Mouse (Mus musculus): ENCODE results near the gene Foxo6.

The Foxo6 gene

DNA sequence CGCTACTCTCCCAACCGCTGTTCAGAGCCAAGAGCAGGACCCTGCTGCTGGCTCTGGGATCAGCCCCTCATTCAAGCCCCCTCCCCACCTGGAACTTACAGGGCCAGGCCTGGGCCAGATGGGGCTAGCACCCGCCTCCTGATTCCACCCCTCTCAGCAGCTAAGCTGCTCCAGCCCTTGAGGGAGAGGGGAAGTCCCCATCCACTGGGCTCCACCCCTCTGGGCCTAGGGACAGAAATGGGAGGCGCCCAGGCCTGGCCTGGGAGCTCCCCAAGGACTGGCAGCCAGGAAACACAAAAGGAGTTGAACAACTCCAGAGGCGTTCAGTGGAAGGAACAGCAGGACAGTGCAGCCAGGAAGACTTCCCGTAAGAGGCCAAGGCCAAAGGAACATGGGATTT is 4.0 kb downstream of the Foxo6 start:
- DNase-seq, result peak; percentile 70 to 71

DNA sequence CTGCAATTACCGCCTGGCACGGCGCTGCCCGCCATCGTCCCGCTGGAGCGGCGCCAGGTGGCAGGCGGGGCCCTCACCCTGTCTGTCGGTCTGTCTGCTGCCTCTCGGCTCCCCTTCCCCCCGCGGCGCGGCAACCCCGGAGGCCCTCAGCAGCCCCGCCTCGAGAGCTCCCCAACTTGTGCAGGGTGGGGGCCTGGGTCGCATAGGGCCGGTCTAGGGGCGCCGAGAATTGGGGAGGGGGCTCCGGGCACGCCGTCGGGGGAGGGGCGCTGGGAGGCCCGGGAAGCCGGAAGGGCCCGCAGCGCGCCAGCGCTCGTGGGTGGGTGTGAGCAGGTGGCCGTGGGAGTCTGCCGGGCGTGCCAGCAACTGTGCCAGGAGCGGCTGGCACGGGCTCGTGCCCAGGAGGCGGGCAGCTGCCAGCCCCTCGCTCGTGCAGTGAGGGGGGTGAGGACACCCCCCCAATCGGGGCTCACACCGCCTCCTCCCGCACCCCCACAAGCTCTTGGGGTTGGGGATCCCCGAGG is 4.5 kb downstream of the Foxo6 start:
- DNase-seq, result no peak

DNA sequence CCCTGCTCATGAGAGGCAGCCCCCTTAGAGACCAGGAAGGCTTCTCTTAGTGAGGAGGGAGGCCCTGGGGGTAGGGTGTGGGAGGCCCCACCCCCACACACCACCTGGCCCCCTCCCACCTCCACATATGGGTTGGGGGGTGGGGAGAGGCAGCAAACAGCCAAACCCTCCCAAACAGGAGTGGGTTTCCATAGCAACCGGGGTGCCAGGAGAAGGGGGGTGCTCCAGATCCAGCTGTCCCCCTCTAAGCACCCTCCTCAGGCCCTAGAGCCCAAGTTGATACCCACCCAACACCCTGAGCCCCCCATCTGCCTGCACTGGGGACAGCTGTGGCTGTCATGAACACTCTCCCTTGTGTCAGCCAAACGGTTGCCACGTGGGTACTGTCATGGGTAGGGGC is 6.1 kb downstream of the Foxo6 start:
- no peak for DNase-seq

DNA sequence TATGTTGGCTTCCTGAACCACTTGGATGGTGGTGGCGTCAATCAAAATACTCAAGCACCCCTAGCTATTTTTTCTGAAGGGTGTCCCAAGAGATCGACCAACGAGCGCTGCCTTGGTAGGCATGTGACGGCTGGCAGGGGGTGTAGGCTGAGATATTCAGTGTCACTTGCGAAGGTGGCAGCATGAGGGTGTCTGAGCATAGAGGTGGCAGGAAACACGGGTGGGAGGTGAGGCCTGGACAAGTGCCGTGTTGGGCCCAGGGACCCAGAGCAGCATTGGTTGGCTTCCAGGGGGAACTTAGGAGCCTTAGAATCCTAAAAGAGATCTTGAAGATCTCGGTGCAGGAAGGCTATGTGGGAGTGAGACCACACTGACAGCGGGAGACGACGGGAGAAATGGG is 6.7 kb downstream of the Foxo6 start:
- DNase-seq, result no peak

DNA sequence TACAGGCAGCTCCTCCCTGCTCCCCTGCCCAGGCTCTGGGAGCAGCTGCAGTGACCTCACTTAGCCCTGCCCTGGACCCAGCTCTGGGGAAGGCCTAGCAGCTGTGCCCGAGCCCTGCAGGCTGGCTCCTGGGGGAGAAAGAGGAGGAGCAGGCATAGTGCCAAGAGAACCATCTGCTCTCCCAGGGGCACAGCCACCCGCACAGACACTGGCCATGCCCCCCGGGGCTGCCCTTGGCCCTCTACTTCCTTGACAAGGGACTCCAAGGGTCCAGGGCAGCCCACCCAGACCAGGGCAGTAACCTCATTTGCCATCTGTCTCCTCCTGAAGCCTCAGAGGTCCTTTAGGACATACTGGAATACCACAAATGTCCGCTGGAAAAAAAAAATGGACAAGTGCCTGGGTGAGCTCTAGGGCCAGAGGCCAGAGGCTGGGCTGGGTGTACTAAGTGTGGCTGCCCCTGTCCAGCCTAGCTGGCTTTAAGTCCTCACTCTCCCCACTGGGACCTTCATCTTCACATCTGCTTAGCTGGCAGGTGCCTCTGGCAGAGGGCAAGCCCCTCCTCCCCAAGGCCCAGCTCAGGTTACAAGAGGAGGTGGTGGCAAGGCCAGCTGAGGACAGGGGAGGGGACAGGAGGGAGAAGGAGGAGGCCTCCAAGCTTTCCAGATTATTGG is 9.8 kb downstream of the Foxo6 start:
- DNase-seq, result peak; percentile 31 to 71

DNA sequence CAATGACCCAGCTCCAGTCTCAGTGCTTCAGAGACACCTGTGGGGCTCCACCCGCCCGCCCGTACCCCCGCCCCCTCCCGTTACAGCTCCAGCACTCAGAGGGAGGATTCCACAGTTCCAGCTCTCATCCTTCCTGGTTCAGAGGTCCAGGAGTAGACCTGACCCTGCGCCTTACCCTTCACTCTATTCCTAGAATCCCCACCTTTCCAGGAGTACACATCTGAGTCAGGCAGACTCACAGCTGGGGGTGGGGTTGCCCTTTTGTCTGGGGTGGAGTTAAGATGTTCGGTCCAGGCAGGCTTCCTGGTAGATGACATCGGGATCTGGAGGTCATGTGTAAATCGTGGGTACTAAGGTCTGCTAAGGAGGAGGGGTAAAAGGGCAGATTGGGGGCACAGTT is 11.7 kb downstream of the Foxo6 start:
- no peak for DNase-seq

DNA sequence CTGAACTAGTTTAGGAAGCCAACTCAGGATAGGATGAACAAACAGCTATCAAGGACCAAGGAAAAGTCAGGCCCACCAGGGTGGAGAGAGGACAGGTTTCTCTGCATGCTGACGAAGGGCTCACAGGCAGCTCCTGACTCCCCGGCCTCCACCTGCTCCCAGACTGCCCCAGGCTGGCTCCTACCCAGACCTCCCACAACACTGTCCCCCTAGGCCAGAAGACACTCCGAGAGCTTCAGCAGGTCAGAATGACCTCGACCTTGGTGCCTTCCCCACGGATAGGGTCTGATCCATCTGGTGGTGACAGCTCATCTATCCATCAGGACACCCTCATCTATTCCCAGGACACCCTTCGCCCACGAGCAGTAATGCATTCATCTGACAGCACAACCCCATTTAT is 13.6 kb downstream of the Foxo6 start:
- DNase-seq, result no peak

DNA sequence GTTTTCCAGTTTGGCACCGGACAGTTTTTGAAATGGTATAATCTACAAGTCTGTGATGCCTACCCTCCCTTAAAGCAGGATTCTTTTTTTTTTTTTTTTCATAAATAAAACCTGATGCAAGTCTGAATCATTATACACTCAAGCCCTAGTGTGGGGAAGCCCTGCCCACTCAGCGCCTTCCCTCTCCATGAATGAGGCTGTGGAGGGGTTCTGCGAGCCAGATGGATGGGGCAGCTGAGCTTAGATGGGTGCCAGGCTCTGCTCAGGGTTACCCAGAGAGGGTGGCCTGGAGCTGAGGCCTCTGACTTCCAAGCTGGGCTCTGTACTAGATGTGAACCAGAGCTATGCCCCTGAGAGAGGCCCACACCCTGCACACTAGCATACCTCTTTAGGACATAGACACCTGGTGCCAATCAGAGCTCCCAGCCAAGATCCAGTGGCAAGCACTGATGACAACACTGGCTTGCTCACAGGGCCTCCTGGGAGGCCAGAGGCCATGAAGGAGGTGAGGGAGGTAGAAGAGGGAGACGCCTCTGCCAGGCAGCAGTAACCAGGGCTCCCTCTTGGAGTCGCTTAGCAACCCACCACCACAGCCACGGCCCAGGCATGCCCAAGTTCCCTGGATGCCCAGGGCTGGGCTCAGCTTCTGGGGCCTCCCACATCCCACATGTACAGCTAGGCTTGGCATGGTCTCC is 15.1 kb downstream of the Foxo6 start:
- no peak for DNase-seq

DNA sequence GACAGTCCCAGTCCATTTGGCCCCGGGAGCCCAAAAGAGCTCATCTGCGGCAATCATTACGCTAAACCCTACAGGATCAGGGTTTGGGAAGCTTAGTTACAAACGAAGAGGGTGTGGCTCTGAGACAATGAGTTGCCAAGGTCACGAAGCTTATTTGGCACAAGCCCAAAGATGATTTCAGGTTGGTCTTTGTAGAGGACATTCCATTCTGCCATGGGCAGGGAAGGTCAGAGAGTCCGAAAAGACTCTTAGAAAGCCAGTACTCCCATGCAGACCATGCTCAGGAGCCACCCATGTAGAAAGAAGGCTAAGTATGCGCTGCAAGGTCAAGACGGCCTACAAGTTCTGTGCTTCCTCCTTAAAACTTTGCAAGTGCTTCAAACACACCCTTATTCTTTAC is 15.9 kb downstream of the Foxo6 start:
- DNase-seq, result no peak

DNA sequence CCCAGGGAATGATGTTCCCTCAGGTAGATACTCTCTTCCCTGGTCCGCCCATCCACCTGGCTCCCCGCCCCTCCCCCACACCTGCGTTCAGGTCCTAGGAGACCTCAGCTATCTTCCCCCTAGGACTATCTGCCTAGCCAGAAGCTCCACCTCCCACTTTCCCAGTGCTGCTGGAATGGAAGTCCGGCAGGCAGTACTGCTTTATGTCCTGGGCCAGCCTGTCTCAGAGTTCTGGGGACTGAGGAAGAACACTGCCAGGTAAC is 16.3 kb downstream of the Foxo6 start:
- no peak for DNase-seq

DNA sequence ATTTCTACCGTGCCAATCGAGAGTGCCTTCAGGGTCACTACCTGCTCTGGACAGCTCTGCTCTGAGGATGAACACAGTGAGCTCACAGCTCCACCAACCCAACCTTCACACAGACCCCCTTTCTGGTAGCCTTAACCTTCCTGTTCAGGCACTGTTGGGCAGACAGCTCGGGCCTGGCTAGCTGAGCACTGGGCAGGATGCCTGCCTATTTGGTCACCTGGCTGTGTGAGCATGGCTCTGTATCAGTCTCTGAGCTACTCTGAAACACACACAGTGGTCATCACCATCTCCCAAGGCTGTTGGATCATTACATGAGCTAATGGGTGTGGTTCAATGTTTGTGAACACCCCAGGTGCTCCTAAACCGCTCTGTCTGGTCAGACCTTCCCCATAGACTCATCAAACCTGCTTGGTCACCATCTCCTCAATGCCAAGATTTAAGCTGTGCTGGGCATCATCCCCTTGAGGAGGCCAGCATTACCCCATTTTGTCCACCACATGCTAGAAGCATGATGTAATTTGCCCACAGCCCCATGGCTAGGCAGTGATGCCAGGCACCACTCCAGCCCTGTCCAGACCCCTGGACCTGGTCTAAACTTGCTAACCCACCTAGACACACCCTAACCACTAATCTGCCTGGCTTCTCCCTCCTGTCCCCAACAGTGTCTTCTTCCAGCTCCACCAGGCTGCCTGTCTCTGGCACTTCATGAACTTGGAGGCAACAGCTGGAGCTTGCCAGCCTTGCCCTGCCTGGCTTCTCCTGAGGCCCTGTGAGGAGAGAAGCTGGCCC is 16.8 kb downstream of the Foxo6 start:
- no peak for DNase-seq

DNA sequence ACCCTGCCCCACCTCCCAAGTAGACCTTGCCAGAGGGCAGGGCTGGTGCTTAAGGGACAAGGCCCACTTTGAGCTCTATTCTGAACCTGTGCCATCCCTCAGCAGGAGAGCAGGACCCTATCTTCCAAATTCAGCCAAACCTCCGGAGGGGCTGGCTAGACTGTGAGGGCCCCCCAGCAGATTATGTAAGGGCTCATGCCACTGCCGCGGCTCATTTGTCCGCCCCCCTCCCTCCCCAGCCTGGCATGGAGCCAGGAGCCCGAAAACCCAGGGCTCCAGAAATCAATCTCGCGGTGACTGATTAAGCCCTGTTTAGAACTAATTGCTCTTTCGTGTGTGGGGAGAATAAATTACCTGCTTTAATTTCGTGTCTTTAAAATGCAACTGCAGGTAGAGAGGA is 17.7 kb downstream of the Foxo6 start:
- DNase-seq, result peak in 1 of 2 experiments; percentile 36

DNA sequence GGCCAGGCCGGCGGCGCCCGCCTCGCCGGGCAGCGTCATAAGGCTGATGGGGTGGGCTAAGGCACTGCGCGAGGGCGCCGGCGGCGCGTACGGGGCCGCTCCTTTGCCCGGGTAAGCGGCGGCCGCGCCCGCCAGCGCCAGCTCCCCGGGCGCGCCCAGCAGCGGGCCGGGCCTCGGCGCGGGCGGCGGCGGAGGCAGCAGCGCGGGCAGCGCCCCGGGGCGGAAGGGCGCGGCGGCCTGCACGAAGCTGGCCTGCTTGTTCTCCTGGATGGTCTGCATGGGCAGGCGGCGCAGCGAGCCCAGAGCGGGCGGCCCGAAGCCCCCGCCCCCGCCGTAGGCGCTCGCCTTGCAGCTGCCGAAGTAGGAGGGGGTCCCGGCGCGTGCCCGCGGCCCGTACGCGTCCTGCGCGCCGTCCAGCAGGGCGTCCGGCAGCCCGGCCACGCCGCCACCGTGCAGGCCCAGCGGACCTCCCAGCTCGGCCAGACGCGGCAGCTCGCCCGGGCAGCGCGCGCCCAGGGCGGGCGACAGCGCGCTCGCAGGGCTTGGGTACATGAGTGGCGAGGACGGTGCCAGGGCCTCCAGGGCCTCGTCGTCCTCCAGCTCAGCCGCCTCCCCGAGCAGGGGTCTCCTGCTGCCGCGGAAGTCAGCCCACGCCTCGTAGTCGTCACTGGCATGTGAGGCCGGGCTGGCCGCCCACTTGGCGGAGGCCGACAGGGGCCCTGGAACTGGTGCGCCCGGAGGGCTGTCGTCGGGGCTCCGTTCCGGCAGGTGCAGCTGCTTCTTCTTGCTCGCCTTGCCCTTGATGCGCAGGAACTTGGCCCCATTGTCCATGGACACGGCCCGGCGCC is 18.7 kb downstream of the Foxo6 start:
- no peak for DNase-seq

DNA sequence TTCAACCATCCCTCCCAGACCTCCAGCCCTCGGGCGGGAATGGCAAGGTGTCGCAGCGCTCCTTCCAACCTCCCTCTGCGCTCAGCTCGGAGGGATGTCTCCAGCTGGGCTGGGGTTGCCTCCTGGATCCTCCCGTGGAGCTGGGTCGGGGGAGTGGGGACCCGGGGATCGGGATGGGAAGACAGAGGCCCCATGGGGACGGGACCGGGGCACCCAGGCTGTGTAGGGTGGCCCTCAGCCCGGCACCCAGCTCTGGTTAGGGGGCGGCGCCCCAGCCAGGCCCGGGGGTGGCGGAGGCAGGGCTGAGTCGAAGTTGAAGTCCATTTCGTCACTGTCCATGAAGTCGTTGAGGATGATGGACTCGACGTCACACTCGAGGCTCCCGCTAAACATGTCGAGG is 19.5 kb downstream of the Foxo6 start:
- no peak for DNase-seq

DNA sequence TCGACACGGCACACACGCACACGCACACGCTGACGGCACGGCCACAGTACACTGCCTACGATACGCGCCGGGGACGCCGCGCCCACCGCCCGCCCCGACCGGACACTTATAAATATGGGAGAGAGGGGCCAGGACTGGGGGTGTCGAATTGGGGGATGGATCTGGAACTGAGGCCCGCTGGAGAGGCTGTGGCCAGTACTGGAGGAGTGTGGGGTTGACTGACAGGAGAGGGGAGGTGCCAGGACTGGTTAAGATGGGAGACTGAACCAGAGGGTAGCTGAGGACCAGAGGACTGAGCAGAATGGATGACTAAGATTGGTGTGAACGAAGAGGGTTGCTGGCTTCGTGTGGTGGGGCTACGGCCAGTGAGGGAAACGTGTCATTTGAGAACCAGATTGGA is 20.0 kb downstream of the Foxo6 start:
- no peak for DNase-seq

DNA sequence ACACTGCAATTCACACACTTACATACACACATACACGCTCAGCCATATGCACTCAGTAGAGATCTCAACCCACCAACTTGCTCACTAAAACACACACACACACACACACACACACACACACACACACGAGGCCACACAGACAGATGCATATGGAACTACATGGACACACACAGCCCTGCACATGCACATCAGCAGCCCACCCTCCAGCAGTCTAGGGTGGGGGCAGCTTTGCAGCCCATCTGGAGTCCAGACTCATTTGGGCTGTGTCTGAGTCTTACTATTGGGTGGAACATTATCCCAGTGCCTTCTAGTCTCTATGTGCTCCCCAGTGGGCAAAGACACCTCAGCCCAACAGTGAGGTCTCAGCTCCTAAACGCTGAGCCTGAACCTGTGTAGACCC is 23.0 kb downstream of the Foxo6 start:
- no peak for DNase-seq

DNA sequence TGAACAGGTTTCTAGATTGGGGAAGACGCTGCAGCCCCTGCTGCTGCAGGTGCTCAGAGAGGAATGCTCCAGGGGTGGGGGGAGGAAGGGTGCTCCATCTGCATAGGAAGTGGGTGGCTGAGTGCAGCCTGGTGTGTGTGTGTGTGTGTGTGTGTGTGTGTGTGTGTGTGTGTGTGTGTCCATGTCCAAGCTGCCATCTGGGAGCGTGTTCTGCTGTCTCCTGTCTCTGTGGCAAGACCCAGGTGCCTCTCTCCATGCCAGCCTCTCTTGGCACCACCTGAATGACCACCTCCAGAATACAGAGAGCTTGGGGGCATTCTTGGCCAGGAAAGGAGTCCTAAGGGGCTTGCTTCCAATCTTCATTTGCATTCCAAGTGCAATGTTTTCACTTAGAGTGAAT is 24.4 kb downstream of the Foxo6 start:
- no peak for DNase-seq

DNA sequence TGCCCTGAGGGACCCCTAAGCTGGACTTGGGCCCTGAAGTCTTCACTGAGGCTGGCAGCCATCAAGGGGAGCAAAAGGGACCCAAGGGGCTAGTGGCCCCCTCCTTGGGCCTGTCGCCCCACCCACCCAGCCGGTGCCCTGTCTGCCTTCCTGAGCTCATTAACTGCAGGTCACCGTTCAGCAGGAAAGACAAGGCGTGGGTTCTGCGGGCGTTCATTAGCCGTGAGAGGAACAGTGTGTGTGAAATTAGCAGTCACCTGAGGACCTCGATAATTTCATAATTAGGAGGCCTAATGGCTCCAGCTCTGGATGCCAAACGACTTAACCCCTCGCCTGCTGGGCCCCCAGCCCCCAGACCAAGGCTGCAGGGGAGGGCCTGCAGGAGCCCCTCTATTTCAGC is 24.9 kb downstream of the Foxo6 start:
- no peak for DNase-seq

DNA sequence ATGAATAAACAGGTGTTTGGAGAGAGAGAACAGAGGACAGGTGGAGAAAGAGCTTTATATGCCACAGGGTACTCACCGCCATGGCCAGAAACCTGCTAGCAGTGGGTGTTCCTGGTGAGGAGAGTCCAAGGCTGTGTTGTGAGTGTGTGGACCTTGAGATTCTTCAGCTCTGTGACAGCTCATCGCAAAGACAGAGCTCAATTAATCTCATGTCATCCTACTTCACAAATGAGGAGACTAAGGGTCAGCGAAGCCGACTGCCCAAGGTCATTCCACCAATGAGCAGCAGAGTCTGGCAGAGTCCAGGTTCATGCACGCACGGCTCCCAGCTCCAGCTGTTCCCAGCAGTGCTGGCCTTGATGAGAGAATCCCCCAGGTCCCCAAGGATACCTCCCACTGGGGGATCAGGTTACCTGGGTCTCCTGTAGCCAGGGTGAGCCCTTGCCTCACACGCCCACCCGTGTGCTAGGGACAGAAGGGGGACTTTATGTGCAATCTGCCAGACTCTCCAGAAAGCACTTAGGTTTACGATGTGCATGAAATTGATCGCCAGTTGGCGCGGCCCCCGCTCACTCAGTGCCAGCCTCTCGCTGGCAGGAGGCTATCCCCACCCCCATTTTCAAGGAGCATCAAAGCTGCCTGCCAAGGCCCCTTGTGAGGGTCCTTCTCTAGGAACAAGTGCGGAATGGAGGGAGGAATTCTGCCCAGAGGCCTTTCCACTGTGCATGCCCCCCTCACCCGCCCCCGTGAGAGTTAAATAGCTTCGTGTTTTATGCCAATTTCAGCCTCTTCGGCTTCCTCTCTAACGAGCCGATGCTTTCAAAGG is 27.6 kb downstream of the Foxo6 start:
- DNase-seq, result no peak

DNA sequence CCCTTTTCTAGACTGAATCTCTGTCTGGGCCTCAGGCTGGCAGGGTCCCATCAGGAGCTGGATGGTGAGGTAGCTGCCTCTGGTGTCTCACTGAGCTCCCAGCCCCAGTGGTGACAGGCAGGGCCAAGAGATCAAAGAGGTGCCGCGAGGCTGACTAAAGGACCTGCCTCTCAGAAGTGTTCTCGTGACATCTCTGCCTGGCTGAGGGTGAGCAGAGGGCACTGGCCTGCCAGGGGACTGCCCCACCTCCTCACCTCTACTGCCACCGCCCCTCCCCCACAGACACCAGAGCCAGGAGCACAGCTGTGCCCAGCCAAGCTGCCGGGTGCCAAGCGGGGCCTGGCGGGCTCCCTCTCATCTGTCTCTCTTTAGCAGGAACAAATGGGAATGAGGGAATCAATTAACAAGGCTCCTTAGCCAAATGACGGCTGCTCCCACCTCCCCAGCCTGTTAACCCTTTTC is 38.3 kb downstream of the Foxo6 start:
- DNase-seq, result peak; percentile 26 to 38

DNA sequence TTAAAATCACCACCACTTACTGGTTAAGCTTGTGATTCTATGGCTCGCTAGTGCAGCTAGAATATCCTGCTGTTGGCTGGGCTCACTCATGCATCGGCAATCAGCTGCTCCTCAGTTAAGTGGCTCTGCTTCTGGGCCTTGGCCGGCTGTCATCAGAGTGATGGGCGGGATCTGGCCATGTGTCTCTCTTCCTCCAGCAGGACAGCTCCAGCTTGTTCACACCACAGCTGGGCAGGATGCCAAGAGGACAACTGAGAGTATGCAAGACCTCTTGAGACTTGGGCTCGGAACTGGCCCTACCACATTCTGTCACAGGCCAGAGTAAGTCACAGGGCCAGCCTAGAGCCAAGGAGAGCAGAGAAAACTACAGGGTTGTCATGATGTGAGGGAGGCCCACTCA is 39.7 kb downstream of the Foxo6 start:
- DNase-seq, result peak; percentile 17 to 45

DNA sequence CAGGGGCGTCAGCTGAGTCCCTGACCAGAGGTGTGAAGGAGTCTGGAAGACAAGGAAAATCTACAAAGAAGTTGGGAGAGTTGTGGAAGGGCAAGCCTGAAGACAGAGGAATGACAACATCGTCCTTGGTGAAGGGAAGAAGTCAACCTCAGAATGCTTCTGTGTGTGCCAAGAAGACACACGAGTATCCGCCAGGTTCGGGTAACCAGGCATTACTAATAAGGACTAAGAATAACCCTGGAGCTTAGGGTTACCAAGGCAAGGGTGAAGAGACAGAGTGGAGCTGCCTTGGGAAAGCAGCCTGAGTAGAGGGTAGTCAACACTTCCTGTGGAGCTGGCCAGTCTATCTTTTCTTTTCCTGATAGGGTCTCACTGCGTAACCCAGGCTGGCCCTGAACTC is 41.1 kb downstream of the Foxo6 start:
- no peak for DNase-seq
